Mouse (Mus musculus) midbrain, postnatal 0 days (tissue): ENCODE measurements around the gene Nr4a1. TPM values are rescaled to one million over a fixed set of nuclear protein-coding genes. Genes with fewer than 3 reads are reported as not detected.

Source experiments
- ATAC-seq: fragments of 200-750 bp; cut with Nextera tagmentation; 2 replicates; pipeline ENCODE4 v1.8.0; 2017; ENCODE audit warnings: moderate number of reproducible peaks, mild to moderate bottlenecking, moderate TSS enrichment, moderate library complexity; ENCODE audit not compliant: low FRiP score
- DNase-seq: peaks from one replicate; pipeline ENCODE4 v3.0.0-alpha.2; 2015; ENCODE audit warnings: low spot score
- H3K27ac ChIP-seq: fragments of 300-500 bp; sonication (generic); 2 replicates; pipeline ENCODE4 v1.5.1; 2014; ENCODE audit warnings: low read depth, mild to moderate bottlenecking, low read length, mixed read lengths
- H3K27me3 ChIP-seq: fragments of 300-500 bp; sonication (generic); 2 replicates; pipeline ENCODE4 v1.6.1; 2014; ENCODE audit warnings: low read length, control low read depth, mixed read lengths; ENCODE audit not compliant: insufficient read depth
- H3K36me3 ChIP-seq: fragments of 300-500 bp; sonication (generic); 2 replicates; pipeline ENCODE4 v1.6.1; 2014; ENCODE audit warnings: low read length, control low read depth, mixed read lengths; ENCODE audit not compliant: insufficient read depth
- H3K4me1 ChIP-seq: fragments of 300-500 bp; sonication (generic); 2 replicates; pipeline ENCODE4 v1.6.1; 2014; ENCODE audit warnings: mild to moderate bottlenecking, control low read depth, antibody characterized with exemption, low read length, mixed read lengths; ENCODE audit not compliant: insufficient read depth
- H3K4me2 ChIP-seq: fragments of 300-500 bp; sonication (generic); 2 replicates; pipeline ENCODE4 v1.6.1; 2014; ENCODE audit warnings: low read depth, mild to moderate bottlenecking, low read length, mixed read lengths; ENCODE audit not compliant: poor library complexity, severe bottlenecking
- H3K4me3 ChIP-seq: fragments of 300-500 bp; sonication (generic); 2 replicates; pipeline ENCODE4 v1.5.1; 2014; ENCODE audit warnings: low read depth, mild to moderate bottlenecking, low read length, moderate library complexity
- H3K9ac ChIP-seq: fragments of 300-500 bp; sonication (generic); replicated peaks from 2 replicates; pipeline ENCODE4 v1.6.1; 2014; ENCODE audit warnings: mild to moderate bottlenecking, low read length, moderate library complexity, mixed read lengths; ENCODE audit not compliant: poor library complexity, severe bottlenecking
- H3K9me3 ChIP-seq: fragments of 300-500 bp; sonication (generic); 2 replicates; pipeline ENCODE4 v1.6.1; 2016; ENCODE audit warnings: low read length, control low read depth
- CTCF ChIP-seq: IDR thresholded peaks from 2 replicates; pipeline ENCODE4 v1.5.1; 2016; ENCODE audit warnings: antibody characterized with exemption, mild to moderate bottlenecking
- WGBS: fragments of 180-500 bp; shearing (Covaris S2); extraction: QIAGEN DNeasy Blood & Tissue Kit; methylation state at CpG from one replicate; pipeline ENCODE4 v1.1.7; 2014; 5-methylcytosine and 5-hydroxymethylcytosine counted together
- polyA plus RNA-seq: library from polyadenylated mRNA; unstranded; fragments of >200 nt; fragmentation: Nextera tagmentation; extraction: Ambion mirVana; gene quantifications from 2 replicates; pipeline ENCODE4 v1.2.1, GENCODE M21; 2015
- total RNA-seq: library from RNA; depleted of rRNA; stranded (reverse); fragments of >200 nt; gene quantifications from 2 replicates; pipeline ENCODE4 v1.2.3, GENCODE M21; 2014

Nr4a1 gene
- total and polyA plus RNA-seq, 2 experiments from 2014 or later: 6.9 to 7.7 TPM

DNA sequence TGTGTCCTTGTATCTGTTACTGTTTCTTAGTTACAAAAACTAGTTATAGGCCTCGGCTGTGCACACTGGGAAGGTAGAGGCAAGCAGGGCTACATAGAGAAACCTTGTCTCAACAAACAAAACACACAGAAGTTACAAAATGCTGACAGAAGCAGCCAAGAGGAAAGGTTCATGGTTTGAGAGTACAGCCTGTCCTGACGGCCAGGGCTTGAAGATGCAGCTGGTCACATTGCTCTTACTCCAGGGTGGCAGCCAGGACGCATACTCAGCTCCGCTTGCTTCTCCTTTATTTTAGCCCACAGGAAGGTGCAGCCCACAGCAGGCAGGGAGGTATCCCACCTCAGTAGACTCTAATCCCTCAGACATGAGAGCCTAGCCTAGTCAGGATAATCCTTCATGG lies 38.0 kb upstream of the Nr4a1 start:
- no peak overlapping the region for H3K4me2 ChIP-seq
- peaks cover 16% of the 10 kb centered on the region for H3K36me3 ChIP-seq
- H3K4me1 ChIP-seq: no peaks in the 10 kb centered on the region
- no peak overlapping the region for H3K9ac ChIP-seq
- 76% methylated on average over 4 of the region's 4 CpGs for WGBS
- no peak overlapping the region for H3K4me3 ChIP-seq
- H3K9me3 ChIP-seq: no peaks in the 10 kb centered on the region
- H3K27me3 ChIP-seq: no peaks in the 10 kb centered on the region
- ATAC-seq: no peak
- no peak for TF ChIP-seq CTCF
- no peak for DNase-seq
- no peak overlapping the region for H3K27ac ChIP-seq

DNA sequence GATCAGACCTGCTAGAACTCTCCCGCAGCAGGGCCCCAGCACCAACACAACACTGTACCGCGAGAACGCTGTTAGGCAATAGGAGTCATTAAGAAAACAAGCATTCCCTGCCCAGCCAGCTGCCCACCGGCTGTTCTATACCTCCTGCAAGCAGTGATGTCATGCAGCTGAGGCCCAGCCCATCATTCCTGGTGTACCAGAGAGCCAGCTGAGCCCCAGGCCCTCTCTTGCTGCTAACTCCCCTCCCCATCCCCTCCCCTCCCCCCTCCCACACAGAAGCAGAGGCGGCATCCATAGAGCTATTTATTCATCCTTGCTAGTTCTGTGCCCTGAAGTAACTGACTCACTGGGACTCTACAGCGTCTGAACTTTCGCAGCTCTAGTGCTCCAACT lies 33.2 kb upstream of the Nr4a1 start:
- H3K4me1 ChIP-seq: peaks cover 4% of the 10 kb centered on the region; the same call in 1 of the 2 replicates
- H3K36me3 ChIP-seq: no peaks in the 10 kb centered on the region
- WGBS: 8% methylated on average over 8 of the region's 8 CpGs
- TF ChIP-seq CTCF: no peak
- DNase-seq (peak; percentile 49), ATAC-seq (no peak)
- no peak overlapping the region for H3K9ac ChIP-seq
- no peak overlapping the region for H3K27ac ChIP-seq
- no peaks in the 10 kb centered on the region for H3K27me3 ChIP-seq
- H3K4me3 ChIP-seq: no peak overlapping the region
- H3K9me3 ChIP-seq: no peaks in the 10 kb centered on the region
- H3K4me2 ChIP-seq: no peak overlapping the region

DNA sequence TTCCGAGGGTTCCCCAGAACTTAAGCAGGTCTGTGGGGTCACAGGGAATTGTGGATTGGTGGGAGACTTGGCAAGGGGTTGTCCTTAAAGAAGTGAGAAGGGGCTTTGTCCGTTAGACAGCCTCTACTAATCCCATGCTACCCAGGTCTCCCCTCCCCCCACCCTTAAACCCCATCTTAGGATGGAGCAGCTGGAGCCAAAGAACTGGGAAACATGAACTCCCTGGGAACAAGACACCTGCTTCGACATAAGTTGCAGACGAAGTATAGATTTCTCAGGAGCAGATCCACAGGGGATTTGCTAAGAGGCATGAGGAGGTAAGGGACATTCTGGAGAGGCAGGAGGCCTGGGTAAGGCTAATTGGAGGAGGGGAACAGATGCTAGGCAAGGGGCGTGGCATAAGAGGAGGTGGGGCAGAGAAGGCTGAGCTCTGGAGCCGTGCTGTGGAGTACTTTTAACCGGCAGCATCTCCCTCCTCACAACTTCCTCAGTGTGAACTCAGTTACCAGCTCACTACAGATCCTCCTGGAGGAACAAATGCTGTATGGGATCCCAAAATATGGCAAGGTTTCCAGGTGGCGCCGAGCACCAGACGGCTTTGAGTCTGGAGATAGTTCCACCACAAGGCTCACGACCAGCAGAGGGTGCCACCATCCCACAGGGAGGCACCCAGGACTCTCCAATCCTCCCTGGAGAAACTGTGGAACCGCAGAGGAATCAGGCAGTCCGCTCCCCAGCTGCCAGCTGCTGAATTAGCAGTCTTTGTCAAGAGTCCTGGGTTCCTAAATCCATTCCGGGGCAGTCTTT lies 32.6 kb upstream of the Nr4a1 start:
- Histone ChIP-seq H3K4me2 (peak overlapping the region; percentile 24; the same call in 1 of the 2 replicates), H3K27ac (no peak overlapping the region), H3K4me3 (no peak overlapping the region), H3K4me1 (peaks cover 4% of the 10 kb centered on the region; the same call in 1 of the 2 replicates), H3K9ac (no peak overlapping the region), H3K9me3 (no peaks in the 10 kb centered on the region), H3K36me3 (no peaks in the 10 kb centered on the region), H3K27me3 (no peaks in the 10 kb centered on the region)
- ATAC-seq: no peak
- WGBS: 5% methylated on average over 14 of the region's 14 CpGs
- TF ChIP-seq CTCF: peak; percentile 77
- DNase-seq: peak; percentile 72

DNA sequence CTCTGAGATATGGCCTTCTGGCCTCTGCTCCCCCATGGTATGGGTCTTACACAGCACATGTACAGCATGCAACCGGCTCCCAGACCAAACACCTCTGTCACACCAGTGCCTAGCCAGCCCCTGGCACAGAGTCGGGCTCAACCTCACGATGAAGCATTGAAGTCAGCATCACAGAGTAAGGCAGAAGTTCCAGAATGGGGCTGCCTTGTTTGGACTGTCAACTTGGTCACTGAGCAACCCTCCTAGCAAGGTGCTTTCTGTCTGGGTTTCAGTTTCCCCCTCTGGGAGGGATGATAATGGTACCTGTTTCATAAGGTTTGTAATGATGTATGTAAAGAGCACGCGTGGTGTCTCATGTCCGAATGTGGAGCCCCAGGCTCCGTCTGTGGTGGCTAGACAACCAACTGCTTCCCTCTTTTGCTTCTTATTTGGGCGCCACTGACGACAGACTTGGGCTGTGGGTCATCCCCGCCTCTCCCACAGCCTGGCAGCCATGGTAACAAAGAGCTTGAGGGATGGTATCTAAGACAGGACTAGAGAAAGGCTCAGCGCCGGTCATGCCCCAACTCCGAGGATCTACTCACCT lies 31.1 kb upstream of the Nr4a1 start:
- DNase-seq (no peak), ATAC-seq (no peak)
- Histone ChIP-seq H3K36me3 (no peaks in the 10 kb centered on the region), H3K27me3 (no peaks in the 10 kb centered on the region), H3K27ac (no peak overlapping the region), H3K4me1 (peaks cover 4% of the 10 kb centered on the region; the same call in 1 of the 2 replicates), H3K9me3 (no peaks in the 10 kb centered on the region), H3K4me3 (peak overlapping the region; percentile 81; the same call in 1 of the 2 replicates), H3K9ac (0 out of 2 replicates have a peak overlapping the region, but pooled peaks have one; percentile 79), H3K4me2 (peak overlapping the region; percentile 96; the same call in 1 of the 2 replicates)
- TF ChIP-seq CTCF: no peak
- WGBS: 43% methylated on average over 13 of the region's 13 CpGs

DNA sequence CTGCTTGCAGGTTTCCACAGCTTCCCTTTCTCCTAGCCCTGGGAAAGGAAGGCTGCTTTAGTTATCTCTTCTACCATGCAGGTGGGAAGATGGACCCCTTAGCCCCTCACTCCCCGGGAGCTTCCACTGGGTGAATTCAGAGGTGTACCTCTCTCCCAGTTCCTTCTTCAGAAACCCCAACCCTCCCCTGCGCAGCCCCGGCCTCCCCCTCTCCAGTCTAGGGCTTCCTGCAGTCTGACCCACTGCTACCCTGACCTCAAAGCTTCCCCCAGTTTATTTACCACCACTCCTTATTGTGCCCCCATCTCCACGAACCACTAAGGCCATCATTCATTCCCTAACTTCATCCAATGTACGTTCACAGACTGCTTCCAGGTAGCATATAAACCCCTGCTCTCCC lies 30.5 kb upstream of the Nr4a1 start:
- H3K36me3 ChIP-seq: no peaks in the 10 kb centered on the region
- 13% methylated on average over 5 of the region's 5 CpGs for WGBS
- no peak overlapping the region for H3K27ac ChIP-seq
- H3K4me2 ChIP-seq: peak overlapping the region; percentile 96
- H3K27me3 ChIP-seq: no peaks in the 10 kb centered on the region
- no peak for TF ChIP-seq CTCF
- peak overlapping the region; percentile 79 for H3K9ac ChIP-seq
- no peak for DNase-seq
- H3K4me1 ChIP-seq: peaks cover 4% of the 10 kb centered on the region; the same call in 1 of the 2 replicates
- no peaks in the 10 kb centered on the region for H3K9me3 ChIP-seq
- 0 out of 2 replicates have a peak, but pooled peaks have one; percentile 6 for ATAC-seq
- peak overlapping the region; percentile 81 for H3K4me3 ChIP-seq
